Mouse (Mus musculus) kidney, postnatal 0 days (tissue): ENCODE results near the gene Gimap7. TPM values are rescaled to one million over a fixed set of nuclear protein-coding genes. Genes with fewer than 3 reads are reported as not detected.

ENCODE experiments used
- ATAC-seq: fragments of 200-750 bp; cut with Nextera tagmentation; replicated peaks from 2 replicates; pipeline ENCODE4 v1.8.0; 2017; ENCODE audit warnings: low read depth, moderate number of reproducible peaks, moderate TSS enrichment, moderate library complexity; ENCODE audit not compliant: low FRiP score
- DNase-seq: peaks from one replicate; pipeline ENCODE4 v3.0.0-alpha.2; 2016; ENCODE audit warnings: low spot score
- H3K27ac ChIP-seq: fragments of 300-500 bp; sonication (generic); 2 replicates; pipeline ENCODE4 v1.5.1; 2014; ENCODE audit warnings: mild to moderate bottlenecking
- H3K27me3 ChIP-seq: fragments of 300-500 bp; sonication (generic); 2 replicates; pipeline ENCODE4 v1.6.1; 2014; ENCODE audit warnings: low read length, mixed read lengths; ENCODE audit not compliant: insufficient read depth
- H3K36me3 ChIP-seq: fragments of 300-500 bp; sonication (generic); 2 replicates; pipeline ENCODE4 v1.6.1; 2014; ENCODE audit warnings: low read length, mixed read lengths; ENCODE audit not compliant: insufficient read depth
- H3K4me1 ChIP-seq: fragments of 300-500 bp; sonication (generic); replicated peaks from 2 replicates; pipeline ENCODE4 v1.6.1; 2014; ENCODE audit warnings: antibody characterized with exemption, low read length, mixed read lengths; ENCODE audit not compliant: insufficient read depth
- H3K4me2 ChIP-seq: fragments of 300-500 bp; sonication (generic); 2 replicates; pipeline ENCODE4 v1.6.1; 2014; ENCODE audit warnings: mild to moderate bottlenecking, low read length, moderate library complexity, mixed read lengths
- H3K4me3 ChIP-seq: fragments of 300-500 bp; sonication (generic); replicated peaks from 2 replicates; pipeline ENCODE4 v1.5.1; 2014; ENCODE audit warnings: low read depth, low read length
- H3K9ac ChIP-seq: fragments of 300-500 bp; sonication (generic); 2 replicates; pipeline ENCODE4 v1.6.1; 2014; ENCODE audit warnings: low read depth, low read length
- H3K9me3 ChIP-seq: fragments of 300-500 bp; sonication (generic); replicated peaks from 2 replicates; pipeline ENCODE4 v1.6.1; 2016; ENCODE audit warnings: low read length, inconsistent platforms, mixed read lengths
- CTCF ChIP-seq: IDR thresholded peaks from 2 replicates; pipeline ENCODE4 v1.5.1; 2016; ENCODE audit warnings: antibody characterized with exemption, low read depth, mild to moderate bottlenecking, moderate library complexity
- WGBS: fragments of 180-500 bp; shearing (Covaris S2); extraction: QIAGEN DNeasy Blood & Tissue Kit; methylation state at CpG from one replicate; pipeline ENCODE4 v1.1.7; 2014; 5-methylcytosine and 5-hydroxymethylcytosine counted together
- polyA plus RNA-seq: library from polyadenylated mRNA; unstranded; fragments of >200 nt; fragmentation: Nextera tagmentation; extraction: Ambion mirVana; gene quantifications from 2 replicates; pipeline ENCODE4 v1.2.1, GENCODE M21; 2015

Gene Gimap7
- polyA plus RNA-seq, 1 experiment from 2014 or later: 0.14 TPM

- TF ChIP-seq CTCF: no peak
- Histone ChIP-seq H3K4me3 (no peak overlapping the region), H3K27me3 (no peaks in the 10 kb centered on the region), H3K36me3 (no peaks in the 10 kb centered on the region), H3K27ac (no peak overlapping the region), H3K9me3 (no peaks in the 10 kb centered on the region), H3K4me2 (no peak overlapping the region), H3K4me1 (no peaks in the 10 kb centered on the region; the same call in 1 of the 2 replicates), H3K9ac (no peak overlapping the region)
- no peak for ATAC-seq
- no peak for DNase-seq
- 94% methylated on average over 5 of the region's 5 CpGs for WGBS
These were observed 19.3 kb downstream of the Gimap7 start for GRCm38 (mm10) chr6:48737688-48738087.

- peak within 1 kb of the TSS; percentile 8 for H3K4me3 ChIP-seq
- DNase-seq (peak; percentile 21), ATAC-seq (no peak)
- H3K27ac ChIP-seq: peak within 1 kb of the TSS; percentile 43
- 71% methylated on average over 15 of the region's 15 CpGs for WGBS
- H3K4me1 ChIP-seq: peaks cover 4% of the 10 kb centered on the region; the same call in 1 of the 2 replicates
- no peaks in the 10 kb centered on the region for H3K9me3 ChIP-seq
- H3K4me2 ChIP-seq: peak within 1 kb of the TSS; percentile 41
- 0 out of 2 replicates have a peak within 1 kb of the TSS, but pooled peaks have one; percentile 10 for H3K9ac ChIP-seq
- TF ChIP-seq CTCF: no peak
- H3K36me3 ChIP-seq: no peaks in the 10 kb centered on the region
- no peaks in the 10 kb centered on the region for H3K27me3 ChIP-seq
These were observed 20.7 kb downstream of the Gimap7 start, which contains the start of gene Gimap1 for GRCm38 (mm10) chr6:48738961-48739779. Gimap1 (plus strand) TSS chr6:48739054.

GRCm38 (mm10) chr6:48739780-48740055, 21.3 kb downstream of the Gimap7 start:
- DNase-seq (no peak), ATAC-seq (no peak)
- Histone ChIP-seq H3K4me2 (peak overlapping the region; percentile 41), H3K27me3 (no peaks in the 10 kb centered on the region), H3K4me3 (peak overlapping the region; percentile 8; the same call in 1 of the 2 replicates), H3K9ac (no peak overlapping the region), H3K27ac (peak overlapping the region; percentile 6; the same call in 1 of the 2 replicates), H3K9me3 (no peaks in the 10 kb centered on the region), H3K36me3 (no peaks in the 10 kb centered on the region), H3K4me1 (peaks cover 4% of the 10 kb centered on the region; the same call in 1 of the 2 replicates)
- WGBS: 84% methylated on average over 3 of the region's 3 CpGs
- TF ChIP-seq CTCF: no peak

- Histone ChIP-seq H3K4me1 (peaks cover 4% of the 10 kb centered on the region; the same call in 1 of the 2 replicates), H3K27ac (peak overlapping the region; percentile 70), H3K9me3 (no peaks in the 10 kb centered on the region), H3K27me3 (no peaks in the 10 kb centered on the region), H3K36me3 (no peaks in the 10 kb centered on the region), H3K4me2 (peak overlapping the region; percentile 41), H3K9ac (no peak overlapping the region), H3K4me3 (no peak overlapping the region)
- no peak for TF ChIP-seq CTCF
- WGBS: 64% methylated on average over 3 of the region's 3 CpGs
- DNase-seq (no peak), ATAC-seq (no peak)
These were observed 22.2 kb downstream of the Gimap7 start for GRCm38 (mm10) chr6:48740501-48741169.

- Histone ChIP-seq H3K4me2 (peak overlapping the region; percentile 25; the same call in 1 of the 2 replicates), H3K27me3 (no peaks in the 10 kb centered on the region), H3K36me3 (no peaks in the 10 kb centered on the region), H3K9me3 (no peaks in the 10 kb centered on the region), H3K27ac (peak overlapping the region; percentile 70), H3K4me1 (peaks cover 4% of the 10 kb centered on the region; the same call in 1 of the 2 replicates), H3K4me3 (no peak overlapping the region), H3K9ac (no peak overlapping the region)
- ATAC-seq (no peak), DNase-seq (no peak)
- 31% methylated on average over 3 of the region's 3 CpGs for WGBS
- TF ChIP-seq CTCF: no peak
These were observed 22.9 kb downstream of the Gimap7 start for GRCm38 (mm10) chr6:48741273-48741672.

- Histone ChIP-seq H3K36me3 (no peaks in the 10 kb centered on the region), H3K4me1 (peaks cover 4% of the 10 kb centered on the region; the same call in 1 of the 2 replicates), H3K9ac (no peak overlapping the region), H3K27me3 (no peaks in the 10 kb centered on the region), H3K9me3 (no peaks in the 10 kb centered on the region), H3K27ac (peak overlapping the region; percentile 70), H3K4me2 (peak overlapping the region; percentile 87), H3K4me3 (no peak overlapping the region)
- 12% methylated on average over 9 of the region's 9 CpGs for WGBS
- TF ChIP-seq CTCF: no peak
- peak; percentile 56; the same call in 1 of the 2 replicates for ATAC-seq
- no peak for DNase-seq
These were observed 23.3 kb downstream of the Gimap7 start for GRCm38 (mm10) chr6:48741711-48742206.
